Mouse (Mus musculus) kidney, adult 2 months (tissue): ENCODE results near the gene Ndufaf2. TPM values are rescaled to one million over a fixed set of nuclear protein-coding genes. Genes with fewer than 3 reads are reported as not detected.

Source experiments
- DNase-seq: peaks from one replicate; pipeline ENCODE4 v3.0.0; 2021
- H3K27ac ChIP-seq: fragments of 200-500 bp; 2 replicates; pipeline ENCODE4 v1.5.1; 2012; ENCODE audit warnings: low read depth, low read length, control low read depth, inconsistent platforms; ENCODE audit not compliant: insufficient read depth
- H3K27me3 ChIP-seq: fragments of 200-500 bp; replicated peaks from 2 replicates; pipeline ENCODE4 v1.6.1; 2012; ENCODE audit warnings: mild to moderate bottlenecking, moderate library complexity, low read length, inconsistent platforms; ENCODE audit not compliant: control insufficient read depth, insufficient read depth
- H3K36me3 ChIP-seq: fragments of 200-500 bp; 2 replicates; pipeline ENCODE4 v1.6.1; 2012; ENCODE audit warnings: mild to moderate bottlenecking, moderate library complexity, low read length, inconsistent platforms; ENCODE audit not compliant: control insufficient read depth, insufficient read depth
- H3K4me1 ChIP-seq: fragments of 200-500 bp; 2 replicates; pipeline ENCODE4 v1.6.1; 2011; ENCODE audit warnings: low read length; ENCODE audit not compliant: control insufficient read depth, insufficient read depth
- H3K4me3 ChIP-seq: fragments of 200-500 bp; 2 replicates; pipeline ENCODE4 v1.5.1; 2011; ENCODE audit warnings: mild to moderate bottlenecking, low read depth, low read length, control low read depth; ENCODE audit not compliant: insufficient read depth
- CTCF ChIP-seq: fragments of 200-500 bp; conservative IDR thresholded peaks from 2 replicates; pipeline ENCODE4 v1.5.1; 2011; ENCODE audit warnings: low read depth, mild to moderate bottlenecking, control low read depth, low read length, moderate library complexity, mixed read lengths; ENCODE audit not compliant: insufficient read depth, insufficient read length
- POLR2A ChIP-seq: fragments of 200-500 bp; IDR thresholded peaks from one replicate; pipeline ENCODE4 v1.6.1; 2011; ENCODE audit warnings: low read depth, low read length, control low read depth
- WGBS: fragments of 180-500 bp; shearing (Covaris S2); methylation state at CpG from one replicate; pipeline ENCODE4 v1.1.7; 2018; 5-methylcytosine and 5-hydroxymethylcytosine counted together
- polyA plus RNA-seq: library from polyadenylated mRNA; depleted of rRNA; stranded (reverse); fragments of >200 nt; gene quantifications from 2 replicates; pipeline ENCODE4 v1.2.3, GENCODE M21; 2012; rRNA removed

Ndufaf2 gene
- polyA plus RNA-seq: 8.6 and 17.6 TPM in 2 replicates

DNA sequence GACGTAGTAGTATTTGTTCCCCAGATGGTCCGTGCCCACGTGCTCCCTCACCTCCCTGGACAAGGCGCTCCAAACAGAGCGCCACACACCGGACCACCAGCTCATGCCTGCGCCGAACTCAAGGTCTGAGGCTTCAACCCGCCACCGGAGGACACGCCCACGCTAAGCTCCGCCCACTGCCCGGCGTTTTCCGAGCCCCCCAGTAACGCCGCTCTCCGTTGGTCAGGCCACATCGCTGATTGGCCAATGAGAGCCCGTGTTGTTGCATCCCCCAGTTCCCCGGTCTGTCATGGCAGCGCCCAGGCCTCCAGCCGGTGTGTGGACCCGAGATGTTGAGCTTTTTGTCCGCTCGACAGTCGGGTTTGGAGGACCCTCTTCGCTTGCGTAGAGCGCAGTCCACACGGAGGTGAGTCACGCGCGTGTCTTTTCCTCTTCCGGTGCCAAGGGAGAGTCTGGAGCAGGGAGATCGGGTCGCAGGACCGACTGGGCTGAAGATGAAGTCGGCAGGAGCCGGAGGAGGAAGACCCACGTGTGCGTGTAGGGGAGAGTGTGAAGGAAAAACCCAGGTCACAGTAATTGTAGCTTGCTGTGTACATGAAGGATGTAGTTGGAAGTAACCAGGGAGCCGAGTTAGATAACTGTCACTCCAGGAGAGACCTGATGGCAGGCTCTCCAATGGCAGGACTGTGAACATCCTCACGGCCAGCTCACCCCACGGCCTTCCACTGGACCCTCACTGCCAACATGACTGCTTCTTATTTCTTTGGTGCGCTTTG, at the start of gene Ndufaf2, which contains the start of gene Ercc8:
TSS of gene Ndufaf2 (minus strand) at position 159 of the 776 bp plus-strand sequence.
TSS of gene Ercc8 (plus strand) at position 267 of the 776 bp plus-strand sequence.
- no peak within 1 kb of the TSS for H3K27ac ChIP-seq
- peak within 1 kb of the TSS; percentile 71 for H3K4me3 ChIP-seq
- H3K36me3 ChIP-seq: no peaks in the 10 kb centered on the region
- peaks cover 4% of the 10 kb centered on the region; the same call in 1 of the 2 replicates for H3K4me1 ChIP-seq
- peak; percentile 97 for DNase-seq
- under 1% methylated on average over 47 of the region's 47 CpGs for WGBS
- H3K27me3 ChIP-seq: no peaks in the 10 kb centered on the region
- TF ChIP-seq CTCF (no peak), POLR2A (peak; percentile 4)

DNA sequence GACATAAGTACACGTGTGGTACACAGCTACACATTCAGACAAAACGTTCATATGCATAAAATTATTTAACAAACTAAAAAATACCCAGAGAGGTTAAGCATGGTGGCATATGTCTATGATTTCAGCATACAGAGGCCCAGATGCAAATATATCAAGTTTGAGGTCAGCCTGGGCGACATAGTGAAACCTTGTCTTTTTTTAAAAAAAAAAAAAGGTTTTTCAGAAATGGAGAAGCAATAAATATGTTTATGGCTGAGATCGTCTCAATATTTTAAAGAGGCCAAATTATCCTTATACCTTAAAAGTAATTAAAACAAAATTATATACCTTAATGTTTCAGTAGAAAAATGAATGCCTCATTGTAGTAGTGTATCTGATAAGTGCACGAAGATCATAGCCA, 49.7 kb upstream of the Ndufaf2 start:
- WGBS: 79% methylated on average over 5 of the region's 5 CpGs
- no peak overlapping the region for H3K27ac ChIP-seq
- H3K4me1 ChIP-seq: peaks cover 10% of the 10 kb centered on the region
- no peak overlapping the region for H3K4me3 ChIP-seq
- TF ChIP-seq POLR2A (no peak), CTCF (no peak)
- no peak for DNase-seq
- no peaks in the 10 kb centered on the region for H3K27me3 ChIP-seq
- no peaks in the 10 kb centered on the region for H3K36me3 ChIP-seq

GRCm38 (mm10) chr13:108207447-108207846, 49.0 kb upstream of the Ndufaf2 start:
- DNase-seq: no peak
- TF ChIP-seq CTCF (no peak), POLR2A (no peak)
- Histone ChIP-seq H3K4me1 (peaks cover 7% of the 10 kb centered on the region), H3K36me3 (no peaks in the 10 kb centered on the region), H3K27ac (no peak overlapping the region), H3K4me3 (no peak overlapping the region), H3K27me3 (no peaks in the 10 kb centered on the region)
- WGBS: 58% methylated on average over 2 of the region's 2 CpGs

DNA sequence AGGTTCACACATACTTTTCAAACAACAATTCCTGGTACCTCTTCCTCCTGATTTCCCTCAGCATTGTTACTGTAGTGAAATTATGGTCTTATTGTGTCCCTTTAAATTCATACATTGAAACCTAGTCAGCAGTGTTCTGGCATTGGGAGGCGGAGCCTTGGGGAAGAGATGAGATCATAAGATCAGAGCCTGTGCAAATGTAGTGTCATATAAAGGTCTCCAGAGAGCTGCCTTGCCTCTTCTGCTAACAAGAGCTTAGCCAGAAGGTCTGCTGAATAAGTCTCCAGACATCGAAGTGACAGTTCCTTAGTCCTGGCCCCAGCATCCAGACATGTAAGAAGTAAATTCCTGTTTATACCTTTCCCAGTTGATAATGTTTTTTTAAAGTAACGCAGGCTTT, 46.4 kb upstream of the Ndufaf2 start:
- Histone ChIP-seq H3K4me1 (no peaks in the 10 kb centered on the region), H3K27me3 (no peaks in the 10 kb centered on the region), H3K4me3 (no peak overlapping the region), H3K27ac (no peak overlapping the region), H3K36me3 (no peaks in the 10 kb centered on the region)
- 84% methylated on average over 3 of the region's 3 CpGs for WGBS
- no peak for DNase-seq
- no peak for TF ChIP-seq CTCF
- TF ChIP-seq POLR2A: no peak

- no peak for DNase-seq
- Histone ChIP-seq H3K27ac (no peak overlapping the region), H3K27me3 (no peaks in the 10 kb centered on the region), H3K4me1 (no peaks in the 10 kb centered on the region), H3K36me3 (no peaks in the 10 kb centered on the region; the same call in 1 of the 2 replicates), H3K4me3 (no peak overlapping the region)
- no peak for TF ChIP-seq CTCF
- no peak for TF ChIP-seq POLR2A
- 86% methylated on average over 6 of the region's 6 CpGs for WGBS
Measured at GRCm38 (mm10) chr13:108195474-108195873, 37.1 kb upstream of the Ndufaf2 start.

- 39% methylated on average over 11 of the region's 11 CpGs for WGBS
- no peaks in the 10 kb centered on the region; the same call in 1 of the 2 replicates for H3K36me3 ChIP-seq
Measured at GRCm38 (mm10) chr13:108191074-108191720, 32.8 kb upstream of the Ndufaf2 start.

GRCm38 (mm10) chr13:108187994-108188393, 29.6 kb upstream of the Ndufaf2 start:
- H3K4me1 ChIP-seq: no peaks in the 10 kb centered on the region
- no peak overlapping the region for H3K4me3 ChIP-seq
- peak; percentile 13 for DNase-seq
- H3K27me3 ChIP-seq: no peaks in the 10 kb centered on the region
- WGBS: 60% methylated on average over 4 of the region's 4 CpGs
- no peaks in the 10 kb centered on the region for H3K36me3 ChIP-seq
- no peak overlapping the region for H3K27ac ChIP-seq
- TF ChIP-seq CTCF: no peak
- no peak for TF ChIP-seq POLR2A

More at GRCm38 (mm10) chr13:108191074-108191720, 32.8 kb upstream of the Ndufaf2 start:
- no peak overlapping the region for H3K27ac ChIP-seq
- no peak for TF ChIP-seq POLR2A
- peak; percentile 82 for TF ChIP-seq CTCF
- peak; percentile 73 for DNase-seq
- no peaks in the 10 kb centered on the region for H3K4me1 ChIP-seq
- no peaks in the 10 kb centered on the region for H3K27me3 ChIP-seq
- no peak overlapping the region for H3K4me3 ChIP-seq
